Mouse (Mus musculus) kidney, postnatal 0 days (tissue): Measurements from ENCODE around the gene Ispd. TPM values are rescaled to one million over a fixed set of nuclear protein-coding genes. Genes with fewer than 3 reads are reported as not detected.

Experiments used
- ATAC-seq: fragments of 200-750 bp; cut with Nextera tagmentation; replicated peaks from 2 replicates; pipeline ENCODE4 v1.8.0; 2017; ENCODE audit warnings: low read depth, moderate number of reproducible peaks, moderate TSS enrichment, moderate library complexity; ENCODE audit not compliant: low FRiP score
- DNase-seq: peaks from one replicate; pipeline ENCODE4 v3.0.0-alpha.2; 2016; ENCODE audit warnings: low spot score
- H3K27ac ChIP-seq: fragments of 300-500 bp; sonication (generic); 2 replicates; pipeline ENCODE4 v1.5.1; 2014; ENCODE audit warnings: mild to moderate bottlenecking
- H3K27me3 ChIP-seq: fragments of 300-500 bp; sonication (generic); 2 replicates; pipeline ENCODE4 v1.6.1; 2014; ENCODE audit warnings: low read length, mixed read lengths; ENCODE audit not compliant: insufficient read depth
- H3K36me3 ChIP-seq: fragments of 300-500 bp; sonication (generic); 2 replicates; pipeline ENCODE4 v1.6.1; 2014; ENCODE audit warnings: low read length, mixed read lengths; ENCODE audit not compliant: insufficient read depth
- H3K4me1 ChIP-seq: fragments of 300-500 bp; sonication (generic); replicated peaks from 2 replicates; pipeline ENCODE4 v1.6.1; 2014; ENCODE audit warnings: antibody characterized with exemption, low read length, mixed read lengths; ENCODE audit not compliant: insufficient read depth
- H3K4me2 ChIP-seq: fragments of 300-500 bp; sonication (generic); 2 replicates; pipeline ENCODE4 v1.6.1; 2014; ENCODE audit warnings: mild to moderate bottlenecking, low read length, moderate library complexity, mixed read lengths
- H3K4me3 ChIP-seq: fragments of 300-500 bp; sonication (generic); replicated peaks from 2 replicates; pipeline ENCODE4 v1.5.1; 2014; ENCODE audit warnings: low read depth, low read length
- H3K9ac ChIP-seq: fragments of 300-500 bp; sonication (generic); 2 replicates; pipeline ENCODE4 v1.6.1; 2014; ENCODE audit warnings: low read depth, low read length
- H3K9me3 ChIP-seq: fragments of 300-500 bp; sonication (generic); replicated peaks from 2 replicates; pipeline ENCODE4 v1.6.1; 2016; ENCODE audit warnings: low read length, inconsistent platforms, mixed read lengths
- CTCF ChIP-seq: IDR thresholded peaks from 2 replicates; pipeline ENCODE4 v1.5.1; 2016; ENCODE audit warnings: antibody characterized with exemption, low read depth, mild to moderate bottlenecking, moderate library complexity
- WGBS: fragments of 180-500 bp; shearing (Covaris S2); extraction: QIAGEN DNeasy Blood & Tissue Kit; methylation state at CpG from one replicate; pipeline ENCODE4 v1.1.7; 2014; 5-methylcytosine and 5-hydroxymethylcytosine counted together
- polyA plus RNA-seq: library from polyadenylated mRNA; unstranded; fragments of >200 nt; fragmentation: Nextera tagmentation; extraction: Ambion mirVana; gene quantifications from 2 replicates; pipeline ENCODE4 v1.2.1, GENCODE M21; 2015

Gene Ispd
- polyA plus RNA-seq, 1 experiment from 2014 or later, result 21.4 TPM

GRCm38 (mm10) chr12:36720779-36721178 lies 339.5 kb downstream of the Ispd start:
- H3K4me2 ChIP-seq, result no peak overlapping the region
- no peak overlapping the region for H3K27ac ChIP-seq
- no peaks in the 10 kb centered on the region for H3K36me3 ChIP-seq
- no peak overlapping the region for H3K9ac ChIP-seq
- no peaks in the 10 kb centered on the region for H3K27me3 ChIP-seq
- no peak for TF ChIP-seq CTCF
- H3K4me3 ChIP-seq, result no peak overlapping the region
- H3K9me3 ChIP-seq, result no peaks in the 10 kb centered on the region
- DNase-seq, result no peak
- 0 out of 2 replicates have a peak, but pooled peaks cover 2% of the 10 kb centered on the region for H3K4me1 ChIP-seq
- no peak for ATAC-seq
- WGBS, result 71% methylated on average over 3 of the region's 3 CpGs

- WGBS, result 42% methylated on average over 6 of the region's 6 CpGs
- Histone ChIP-seq H3K4me2 (no peak overlapping the region), H3K27me3 (no peaks in the 10 kb centered on the region), H3K27ac (no peak overlapping the region), H3K4me3 (no peak overlapping the region), H3K4me1 (0 out of 2 replicates have a peak, but pooled peaks cover 2% of the 10 kb centered on the region), H3K9me3 (no peaks in the 10 kb centered on the region), H3K36me3 (no peaks in the 10 kb centered on the region), H3K9ac (no peak overlapping the region)
- DNase-seq (no peak), ATAC-seq (no peak)
- TF ChIP-seq CTCF, result no peak
Observed at GRCm38 (mm10) chr12:36721223-36721622, 340.0 kb downstream of the Ispd start.

- Histone ChIP-seq H3K4me1 (no peaks in the 10 kb centered on the region), H3K36me3 (no peaks in the 10 kb centered on the region), H3K4me3 (no peak overlapping the region), H3K27ac (no peak overlapping the region), H3K4me2 (no peak overlapping the region), H3K27me3 (no peaks in the 10 kb centered on the region), H3K9ac (no peak overlapping the region), H3K9me3 (no peaks in the 10 kb centered on the region)
- no peak for TF ChIP-seq CTCF
- WGBS, result 60% methylated on average over 6 of the region's 6 CpGs
- no peak for DNase-seq
- no peak for ATAC-seq
Observed at GRCm38 (mm10) chr12:36722754-36723153, 341.5 kb downstream of the Ispd start.

GRCm38 (mm10) chr12:36723302-36723701 lies 342.1 kb downstream of the Ispd start:
- DNase-seq, result no peak
- TF ChIP-seq CTCF, result no peak
- Histone ChIP-seq H3K4me1 (no peaks in the 10 kb centered on the region), H3K36me3 (no peaks in the 10 kb centered on the region), H3K4me2 (no peak overlapping the region), H3K4me3 (no peak overlapping the region), H3K27ac (no peak overlapping the region), H3K27me3 (no peaks in the 10 kb centered on the region), H3K9me3 (no peaks in the 10 kb centered on the region), H3K9ac (no peak overlapping the region)
- no peak for ATAC-seq
- 60% methylated on average over 3 of the region's 3 CpGs for WGBS

GRCm38 (mm10) chr12:36724297-36724696 lies 343.0 kb downstream of the Ispd start:
- Histone ChIP-seq H3K27ac (no peak overlapping the region), H3K4me3 (no peak overlapping the region), H3K27me3 (no peaks in the 10 kb centered on the region), H3K4me1 (no peaks in the 10 kb centered on the region), H3K9ac (no peak overlapping the region), H3K4me2 (no peak overlapping the region), H3K36me3 (no peaks in the 10 kb centered on the region), H3K9me3 (no peaks in the 10 kb centered on the region)
- DNase-seq (no peak), ATAC-seq (no peak)
- 69% methylated on average over 4 of the region's 4 CpGs for WGBS
- TF ChIP-seq CTCF, result no peak

GRCm38 (mm10) chr12:36725250-36725649 lies 344.0 kb downstream of the Ispd start:
- no peak for DNase-seq
- no peaks in the 10 kb centered on the region for H3K4me1 ChIP-seq
- no peak overlapping the region for H3K4me2 ChIP-seq
- H3K9me3 ChIP-seq, result no peaks in the 10 kb centered on the region
- H3K27me3 ChIP-seq, result no peaks in the 10 kb centered on the region
- no peaks in the 10 kb centered on the region for H3K36me3 ChIP-seq
- 93% methylated on average over 3 of the region's 3 CpGs for WGBS
- H3K4me3 ChIP-seq, result no peak overlapping the region
- no peak overlapping the region for H3K27ac ChIP-seq
- no peak for TF ChIP-seq CTCF
- H3K9ac ChIP-seq, result no peak overlapping the region
- ATAC-seq, result no peak

GRCm38 (mm10) chr12:36726026-36726425 lies 344.8 kb downstream of the Ispd start:
- WGBS, result 20% methylated on average over 1 of the region's 1 CpGs
- no peak overlapping the region for H3K4me3 ChIP-seq
- no peaks in the 10 kb centered on the region for H3K36me3 ChIP-seq
- DNase-seq, result no peak
- 0 out of 2 replicates have a peak, but pooled peaks have one; percentile 40 for ATAC-seq
- no peaks in the 10 kb centered on the region for H3K4me1 ChIP-seq
- no peaks in the 10 kb centered on the region for H3K9me3 ChIP-seq
- H3K27me3 ChIP-seq, result no peaks in the 10 kb centered on the region
- H3K4me2 ChIP-seq, result no peak overlapping the region
- no peak for TF ChIP-seq CTCF
- no peak overlapping the region for H3K27ac ChIP-seq
- H3K9ac ChIP-seq, result no peak overlapping the region
